Mouse (Mus musculus): ENCODE measurements at regions not wholly inside any gene's neighbourhood (a gene's known extent, or its start where the extent isn't known, plus 50 kb on each side); places are given as distances from the start of the nearest gene placed in this dataset.

DNA sequence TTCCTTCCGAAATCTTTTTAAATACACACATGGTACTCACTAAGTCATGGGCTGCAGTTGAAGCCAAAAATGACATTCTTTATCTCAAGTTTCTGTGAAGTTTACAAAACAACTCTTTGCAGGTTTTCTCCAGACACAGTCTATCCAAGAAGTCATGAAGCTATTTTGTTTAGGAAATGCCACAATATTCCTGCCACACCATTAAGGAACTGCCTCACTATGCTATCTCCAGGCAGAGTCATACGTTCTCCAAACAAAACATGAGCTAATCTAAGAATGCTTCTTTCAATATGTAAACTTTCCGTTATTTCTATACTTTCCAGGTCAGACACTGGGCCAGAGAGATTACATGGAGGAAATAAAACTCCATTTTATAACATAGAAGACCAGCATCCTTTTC, 198.7 kb upstream of the Fbxl7 start:
- TF ChIP-seq CTCF (IDR thresholded peaks at IDR 0.05; ENCODE audit: borderline replicate concordance, extremely low read depth, insufficient read depth, insufficient read length) = no peak
- TF ChIP-seq POLR2A (IDR thresholded peaks at IDR 0.05; ENCODE audit: borderline replicate concordance, extremely low read depth, insufficient read depth, insufficient read length, poor library complexity, severe bottlenecking) = no peak
